Mouse (Mus musculus): Measurements from ENCODE around the gene Gm7982.
"Not testable (repeated sequence)": the region's sequence is repeated elsewhere in the genome, so short reads cannot be mapped to it uniquely, and the experiment has no call there.

Gm7982 gene

GRCm38 (mm10) chr5:95741714-95742113 is at the start of gene Gm7982:
Gm7982 (plus strand) TSS chr5:95742014.
- not testable (repeated sequence) for DNase-seq

- DNase-seq: not testable (repeated sequence)
These were observed 5.7 kb upstream of the Gm7982 start, which contains the start of gene Gm7978 for GRCm38 (mm10) chr5:95736073-95736472. Gm7978 (minus strand) TSS chr5:95736173.

GRCm38 (mm10) chr5:95775690-95776089 is 33.9 kb downstream of the Gm7982 start, which contains the start of gene E330014E10Rik:
E330014E10Rik (plus strand) TSS chr5:95775990.
- DNase-seq: not testable (repeated sequence)

Measured in kidney, adult 9 months (tissue).